Mouse (Mus musculus): Measurements from ENCODE around the gene Ctsa.

DNA sequence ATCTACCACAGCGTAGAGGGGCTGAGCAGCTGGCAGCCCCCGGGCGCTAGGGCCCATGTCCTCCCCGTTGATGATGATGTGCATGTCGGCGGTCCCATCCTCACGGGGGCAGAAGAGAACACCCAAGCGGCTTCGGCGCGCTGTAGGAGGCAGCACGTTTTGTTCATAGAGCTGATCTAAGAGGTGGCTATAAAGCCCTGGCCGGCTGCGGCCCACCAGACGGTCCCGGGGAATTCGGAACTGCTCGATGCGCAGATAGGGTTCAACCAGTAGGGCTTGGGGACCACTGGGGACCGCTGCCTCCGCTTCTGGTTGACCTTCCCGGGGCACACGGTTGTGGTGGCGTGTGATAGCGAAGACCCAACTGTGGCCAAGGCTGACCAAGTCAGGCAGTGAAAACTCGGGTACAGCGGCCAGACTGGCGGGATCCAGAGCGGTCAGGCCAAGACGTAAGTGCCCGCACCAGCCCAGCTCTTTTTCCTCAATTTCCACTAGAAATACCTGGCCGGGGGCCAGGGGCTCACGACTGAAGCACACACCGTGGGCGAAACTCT, at the start of gene Ctsa:
- TF ChIP-seq CTCF (conservative IDR thresholded peaks at IDR 0.05 in 1 of 2, IDR thresholded peaks at IDR 0.05 in 1 of 2; ENCODE audit: low read depth in 2 of 2, low read length in 2 of 2): peak in 1 of 2 experiments; percentile 73; a peak in 2 of 4 replicates
- TF ChIP-seq RCOR1 (conservative IDR thresholded peaks at IDR 0.05; ENCODE audit: low read depth, low read length): no peak
- no peak for TF ChIP-seq ZC3H11A (IDR thresholded peaks at IDR 0.05; ENCODE audit: low read depth, low read length)
- TF ChIP-seq MAFK (IDR thresholded peaks at IDR 0.05; ENCODE audit: insufficient replicate concordance, low read length): no peak
- peak; percentile 60; the same call in 1 of the 2 replicates for TF ChIP-seq UBTF (IDR thresholded peaks at IDR 0.05; ENCODE audit: low read depth, low read length)
- TF ChIP-seq SIN3A (IDR thresholded peaks at IDR 0.05; ENCODE audit: low read length): peak; percentile 34; the same call in 1 of the 2 replicates
- TF ChIP-seq TBP (conservative IDR thresholded peaks at IDR 0.05; ENCODE audit: low read depth, low read length): 0 out of 2 replicates have a peak, but pooled peaks have one; percentile 32
